Mouse (Mus musculus) MEL (cell line): ENCODE data around the gene Mns1. TPM values are rescaled to one million over a fixed set of nuclear protein-coding genes. Genes with fewer than 3 reads are reported as not detected.
A peak's percentile ranks its signal among the peaks of the same experiment; 100 is the strongest.

Experiments used
- DNase-seq: peaks from one replicate; pipeline ENCODE4 v3.0.0; 2011; ENCODE audit warnings: low read depth, low spot score
- H3K27ac ChIP-seq: 2 replicates; pipeline ENCODE4 v1.5.1; 2012; ENCODE audit warnings: low read depth, mild to moderate bottlenecking, control low read depth, low read length, moderate library complexity; ENCODE audit not compliant: control insufficient read depth
- H3K27me3 ChIP-seq, 2 experiments: fragments of 150-350 bp in 1 of 2; sonication (generic) in 1 of 2; 2 replicates each; pipeline ENCODE4 v1.6.1; 2012; ENCODE audit warnings: low read length in 2 of 2, mild to moderate bottlenecking in 2 of 2, improper control_type of control experiment in 1 of 2, moderate library complexity in 1 of 2; ENCODE audit not compliant: insufficient read depth in 2 of 2, control insufficient read depth in 1 of 2
- H3K36me3 ChIP-seq, 2 experiments: 2 replicates each; pipeline ENCODE4 v1.6.1; 2012 to 2014; ENCODE audit warnings: low read length in 2 of 2, improper control_type of control experiment in 1 of 2, inconsistent platforms in 1 of 2, mild to moderate bottlenecking in 1 of 2; ENCODE audit not compliant: insufficient read depth in 2 of 2, control insufficient read depth in 1 of 2
- H3K4me1 ChIP-seq, 2 experiments: fragments of 150-350 bp in 1 of 2; sonication (generic) in 1 of 2; 2 replicates each; pipeline ENCODE4 v1.6.1; 2012; ENCODE audit warnings: low read length in 2 of 2, improper control_type of control experiment in 1 of 2, mild to moderate bottlenecking in 1 of 2; ENCODE audit not compliant: insufficient read depth in 2 of 2, control insufficient read depth in 1 of 2
- H3K4me3 ChIP-seq, 2 experiments: fragments of 150-350 bp in 1 of 2; sonication (generic) in 1 of 2; 2 replicates each; pipeline ENCODE4 v1.5.1; 2012; ENCODE audit warnings: low read depth in 2 of 2, low read length in 2 of 2, mild to moderate bottlenecking in 2 of 2, moderate library complexity in 2 of 2, control low read depth in 1 of 2, improper control_type of control experiment in 1 of 2; ENCODE audit not compliant: control insufficient read depth in 1 of 2, insufficient read depth in 1 of 2
- H3K79me2 ChIP-seq: 2 replicates; pipeline ENCODE4 v1.6.1; 2012; ENCODE audit warnings: mild to moderate bottlenecking, low read length, moderate library complexity; ENCODE audit not compliant: control insufficient read depth, poor library complexity, insufficient read depth
- H3K9ac ChIP-seq: 2 replicates; pipeline ENCODE4 v1.6.1; 2012; ENCODE audit warnings: low read depth, mild to moderate bottlenecking, control low read depth, low read length, moderate library complexity; ENCODE audit not compliant: control insufficient read depth, poor library complexity, severe bottlenecking
- H3K9me3 ChIP-seq: fragments of 150-350 bp; sonication (generic); replicated peaks from 2 replicates; pipeline ENCODE4 v1.6.1; 2012; ENCODE audit warnings: mild to moderate bottlenecking, low read length, improper control_type of control experiment, moderate library complexity; ENCODE audit not compliant: insufficient read depth
- BHLHE40 ChIP-seq: IDR thresholded peaks from 2 replicates; pipeline ENCODE4 v1.6.1; 2012; ENCODE audit warnings: low read depth, mild to moderate bottlenecking, inconsistent platforms, low read length, improper control_type of control experiment, borderline replicate concordance
- CTCF ChIP-seq, 3 experiments: IDR thresholded peaks in 2 of 3; conservative IDR thresholded peaks in 1 of 3; 2 replicates each; pipeline ENCODE4 v1.5.1; 2011 to 2012; ENCODE audit warnings: low read length in 3 of 3, low read depth in 2 of 3, mild to moderate bottlenecking in 2 of 3, improper control_type of control experiment in 1 of 3, inconsistent platforms in 1 of 3, mixed read lengths in 1 of 3, moderate library complexity in 1 of 3; ENCODE audit not compliant: control insufficient read depth in 1 of 3, insufficient read depth in 1 of 3, poor library complexity in 1 of 3, severe bottlenecking in 1 of 3
- E2F4 ChIP-seq: IDR thresholded peaks from 2 replicates; pipeline ENCODE4 v1.6.1; 2011; ENCODE audit warnings: low read depth, low read length, improper control_type of control experiment, borderline replicate concordance
- ELF1 ChIP-seq: IDR thresholded peaks from 2 replicates; pipeline ENCODE4 v1.6.1; 2014; ENCODE audit warnings: low read depth, mild to moderate bottlenecking, inconsistent platforms, low read length, improper control_type of control experiment, moderate library complexity
- EP300 ChIP-seq, 2 experiments: IDR thresholded peaks; 2 replicates each; pipeline ENCODE4 v1.6.1; 2011; ENCODE audit warnings: improper control_type of control experiment in 2 of 2, low read length in 2 of 2, low read depth in 1 of 2, mild to moderate bottlenecking in 1 of 2
- ETS1 ChIP-seq: IDR thresholded peaks from 2 replicates; pipeline ENCODE4 v1.6.1; 2012; ENCODE audit warnings: low read depth, mild to moderate bottlenecking, inconsistent platforms, low read length, improper control_type of control experiment, moderate library complexity
- GABPA ChIP-seq: IDR thresholded peaks from 2 replicates; pipeline ENCODE4 v1.6.1; 2012; ENCODE audit warnings: low read depth, mild to moderate bottlenecking, inconsistent platforms, low read length, improper control_type of control experiment, moderate library complexity
- GATA1 ChIP-seq: IDR thresholded peaks from 2 replicates; pipeline ENCODE4 v1.6.1; 2011; ENCODE audit warnings: low read depth, low read length, improper control_type of control experiment
- HCFC1 ChIP-seq: IDR thresholded peaks from 2 replicates; pipeline ENCODE4 v1.6.1; 2012; ENCODE audit warnings: low read depth, mild to moderate bottlenecking, inconsistent platforms, low read length, improper control_type of control experiment, moderate library complexity
- KAT2A ChIP-seq: conservative IDR thresholded peaks from 2 replicates; pipeline ENCODE4 v1.6.1; 2012; ENCODE audit warnings: low read depth, low read length, improper control_type of control experiment, inconsistent platforms
- MAFK ChIP-seq: IDR thresholded peaks from 2 replicates; pipeline ENCODE4 v1.6.1; 2011; ENCODE audit warnings: low read depth, mild to moderate bottlenecking, low read length, improper control_type of control experiment, borderline replicate concordance
- MAX ChIP-seq: IDR thresholded peaks from 2 replicates; pipeline ENCODE4 v1.6.1; 2011; ENCODE audit warnings: low read length, improper control_type of control experiment
- MAZ ChIP-seq: IDR thresholded peaks from 2 replicates; pipeline ENCODE4 v1.6.1; 2012; ENCODE audit warnings: low read depth, mild to moderate bottlenecking, inconsistent platforms, low read length, improper control_type of control experiment
- MEF2A ChIP-seq: IDR thresholded peaks from 2 replicates; pipeline ENCODE4 v1.6.1; 2014; ENCODE audit warnings: low read depth, mild to moderate bottlenecking, inconsistent platforms, low read length, improper control_type of control experiment; ENCODE audit not compliant: poor library complexity, insufficient replicate concordance, severe bottlenecking; ENCODE audit errors: extremely low read depth
- MXI1 ChIP-seq: IDR thresholded peaks from 2 replicates; pipeline ENCODE4 v1.6.1; 2011; ENCODE audit warnings: mild to moderate bottlenecking, low read depth, low read length, improper control_type of control experiment
- MYB ChIP-seq: IDR thresholded peaks from 2 replicates; pipeline ENCODE4 v1.6.1; 2011; ENCODE audit warnings: mild to moderate bottlenecking, low read depth, low read length, improper control_type of control experiment
- NELFE ChIP-seq: IDR thresholded peaks from 2 replicates; pipeline ENCODE4 v1.6.1; 2011; ENCODE audit warnings: low read depth, low read length, improper control_type of control experiment
- POLR2A ChIP-seq, 2 experiments: IDR thresholded peaks; 2 replicates each; pipeline ENCODE4 v1.6.1; 2011 to 2012; ENCODE audit warnings: low read length in 2 of 2, mild to moderate bottlenecking in 2 of 2, control low read depth in 1 of 2, improper control_type of control experiment in 1 of 2, low read depth in 1 of 2, moderate library complexity in 1 of 2; ENCODE audit not compliant: control insufficient read depth in 1 of 2, insufficient read depth in 1 of 2, poor library complexity in 1 of 2
- POLR2AphosphoS2 ChIP-seq: IDR thresholded peaks from 2 replicates; pipeline ENCODE4 v1.6.1; 2011; ENCODE audit warnings: low read length, improper control_type of control experiment
- POLR2AphosphoS5 ChIP-seq: IDR thresholded peaks from 2 replicates; pipeline ENCODE4 v1.6.1; 2012; ENCODE audit warnings: low read depth, borderline replicate concordance, mild to moderate bottlenecking, inconsistent platforms, low read length, moderate library complexity, mixed read lengths
- RAD21 ChIP-seq: IDR thresholded peaks from 2 replicates; pipeline ENCODE4 v1.6.1; 2011; ENCODE audit warnings: mild to moderate bottlenecking, low read depth, low read length, improper control_type of control experiment
- SIN3A ChIP-seq: IDR thresholded peaks from 2 replicates; pipeline ENCODE4 v1.6.1; 2012; ENCODE audit warnings: low read length, improper control_type of control experiment, inconsistent platforms
- SMC3 ChIP-seq: IDR thresholded peaks from 2 replicates; pipeline ENCODE4 v1.6.1; 2011; ENCODE audit warnings: low read depth, low read length, improper control_type of control experiment
- TAL1 ChIP-seq: IDR thresholded peaks from 2 replicates; pipeline ENCODE4 v1.6.1; 2012; ENCODE audit warnings: mild to moderate bottlenecking, inconsistent platforms, low read length, moderate library complexity, mixed read lengths
- TBP ChIP-seq: IDR thresholded peaks from 2 replicates; pipeline ENCODE4 v1.8.0; 2011; ENCODE audit warnings: low read depth, low read length, improper control_type of control experiment
- TCF12 ChIP-seq: IDR thresholded peaks from 2 replicates; pipeline ENCODE4 v1.6.1; 2014; ENCODE audit warnings: low read depth, mild to moderate bottlenecking, inconsistent platforms, low read length, improper control_type of control experiment, moderate library complexity
- UBTF ChIP-seq: IDR thresholded peaks from 2 replicates; pipeline ENCODE4 v1.6.1; 2012; ENCODE audit warnings: low read depth, mild to moderate bottlenecking, inconsistent platforms, low read length, improper control_type of control experiment, moderate library complexity, borderline replicate concordance; ENCODE audit not compliant: insufficient read depth
- USF1 ChIP-seq: IDR thresholded peaks from 2 replicates; pipeline ENCODE4 v1.6.1; 2014; ENCODE audit warnings: low read depth, mild to moderate bottlenecking, inconsistent platforms, low read length, improper control_type of control experiment, moderate library complexity
- USF2 ChIP-seq, 2 experiments: IDR thresholded peaks; 2 replicates each; pipeline ENCODE4 v1.6.1; 2011 to 2012; ENCODE audit warnings: improper control_type of control experiment in 2 of 2, low read length in 2 of 2, borderline replicate concordance in 1 of 2, inconsistent platforms in 1 of 2, low read depth in 1 of 2, mild to moderate bottlenecking in 1 of 2; ENCODE audit not compliant: insufficient read depth in 1 of 2
- ZC3H11A ChIP-seq: IDR thresholded peaks from 2 replicates; pipeline ENCODE4 v1.6.1; 2012; ENCODE audit warnings: low read depth, mild to moderate bottlenecking, inconsistent platforms, low read length, improper control_type of control experiment
- ZKSCAN1 ChIP-seq: IDR thresholded peaks from 2 replicates; pipeline ENCODE4 v1.6.1; 2012; ENCODE audit warnings: low read depth, mild to moderate bottlenecking, inconsistent platforms, low read length, improper control_type of control experiment, moderate library complexity
- ZNF384 ChIP-seq: IDR thresholded peaks from 2 replicates; pipeline ENCODE4 v1.6.1; 2012; ENCODE audit warnings: low read depth, mild to moderate bottlenecking, inconsistent platforms, low read length, improper control_type of control experiment
- polyA plus RNA-seq, 2 experiments: library from polyadenylated mRNA; stranded (reverse) in 1 of 2; unstranded in 1 of 2; fragments of >175 nt in 1 of 2; fragments of >200 nt in 1 of 2; gene quantifications; 2 replicates each; pipeline versions ENCODE4 v1.2.1 to v1.2.4; 2012; ENCODE audit warnings: low replicate concordance in 2 of 2, low read depth in 1 of 2; ENCODE audit not compliant: insufficient read length in 2 of 2, insufficient read depth in 1 of 2, missing spikeins in 1 of 2
- total RNA-seq: library from RNA; depleted of rRNA; stranded (reverse); fragments of 300-350 nt; gene quantifications from 2 replicates; pipeline ENCODE4 v1.2.3, GENCODE M21; 2012

Mns1 gene
- total and polyA plus RNA-seq, 3 experiments: 54.0 to 54.8 TPM; not detected in 1

GRCm38 (mm10) chr9:72440358-72440757 lies 2.5 kb downstream of the Mns1 start (continued):
- TF ChIP-seq MYB: peak; percentile 77
- TF ChIP-seq, all 39 proteins: peak for 12

GRCm38 (mm10) chr9:72440948-72441926 lies 3.4 kb downstream of the Mns1 start:
- H3K4me3 ChIP-seq: peak overlapping the region; percentile 34 to 41
- H3K9ac ChIP-seq: peak overlapping the region; percentile 56
- peaks cover 12 to 13% of the 10 kb centered on the region in 2 experiments for H3K4me1 ChIP-seq
- H3K27ac ChIP-seq: peak overlapping the region; percentile 91
- H3K27me3 ChIP-seq: no peaks in the 10 kb centered on the region
- H3K36me3 ChIP-seq: peaks cover 8 to 26% of the 10 kb centered on the region in 2 experiments
- DNase-seq: peak; percentile 90
- H3K9me3 ChIP-seq: no peaks in the 10 kb centered on the region
- peaks cover 17% of the 10 kb centered on the region for H3K79me2 ChIP-seq
- no peak; the same call in 1 of the 2 replicates for TF ChIP-seq GABPA
- no peak for TF ChIP-seq UBTF
- no peak for TF ChIP-seq ZNF384
- peak; percentile 87 for TF ChIP-seq TCF12
- no peak; the same call in 1 of the 2 replicates for TF ChIP-seq MXI1
- TF ChIP-seq MAFK: peak; percentile 65; the same call in 1 of the 2 replicates
- no peak for TF ChIP-seq USF2 (IDR thresholded peaks at IDR 0.05; ENCODE audit: borderline replicate concordance in 1 of 2, insufficient read depth in 1 of 2, low read depth in 1 of 2, low read length in 2 of 2)
- TF ChIP-seq ETS1: peak; percentile 85
- TF ChIP-seq HCFC1: no peak
- no peak; the same call in 1 of the 2 replicates for TF ChIP-seq KAT2A
- TF ChIP-seq POLR2AphosphoS5: no peak
- TF ChIP-seq POLR2AphosphoS2: peak; percentile 36; the same call in 1 of the 2 replicates
- TF ChIP-seq MAZ: peak; percentile 87; the same call in 1 of the 2 replicates
- no peak for TF ChIP-seq ELF1
- TF ChIP-seq MYB: no peak
- no peak for TF ChIP-seq MEF2A
- TF ChIP-seq NELFE: no peak; the same call in 1 of the 2 replicates
- peak; percentile 76 for TF ChIP-seq SIN3A
- no peak for TF ChIP-seq SMC3
- TF ChIP-seq BHLHE40: 0 out of 2 replicates have a peak, but pooled peaks have one; percentile 15
- peak; percentile 43; the same call in 1 of the 2 replicates for TF ChIP-seq TAL1
- TF ChIP-seq POLR2A (IDR thresholded peaks at IDR 0.05; ENCODE audit: control insufficient read depth in 1 of 2, insufficient read depth in 1 of 2, low read depth in 1 of 2, low read length in 2 of 2, poor library complexity in 1 of 2): peak in 1 of 2 experiments; percentile 66; a peak in 2 of 4 replicates
- no peak for TF ChIP-seq E2F4
- no peak for TF ChIP-seq ZC3H11A
- no peak for TF ChIP-seq ZKSCAN1
- TF ChIP-seq USF1: no peak
- peak; percentile 98 for TF ChIP-seq TBP
- no peak for TF ChIP-seq CTCF (IDR thresholded peaks at IDR 0.05 in 2 of 3, conservative IDR thresholded peaks at IDR 0.05 in 1 of 3; ENCODE audit: control insufficient read depth in 1 of 3, insufficient read depth in 1 of 3, low read depth in 2 of 3, low read length in 3 of 3, poor library complexity in 1 of 3, severe bottlenecking in 1 of 3)
- peak; percentile 51 to 88 for TF ChIP-seq EP300 (IDR thresholded peaks at IDR 0.05; ENCODE audit: low read depth in 1 of 2, low read length in 2 of 2)
- TF ChIP-seq RAD21: no peak
- peak; percentile 86 for TF ChIP-seq GATA1
- TF ChIP-seq MAX: no peak
